Mouse (Mus musculus): ENCODE measurements around the gene Gpa33.
A peak's percentile ranks its signal among the peaks of the same experiment; 100 is the strongest.
"Not testable (repeated sequence)": the region's sequence is repeated elsewhere in the genome, so short reads cannot be mapped to it uniquely, and the experiment has no call there.

Gpa33 gene

DNA sequence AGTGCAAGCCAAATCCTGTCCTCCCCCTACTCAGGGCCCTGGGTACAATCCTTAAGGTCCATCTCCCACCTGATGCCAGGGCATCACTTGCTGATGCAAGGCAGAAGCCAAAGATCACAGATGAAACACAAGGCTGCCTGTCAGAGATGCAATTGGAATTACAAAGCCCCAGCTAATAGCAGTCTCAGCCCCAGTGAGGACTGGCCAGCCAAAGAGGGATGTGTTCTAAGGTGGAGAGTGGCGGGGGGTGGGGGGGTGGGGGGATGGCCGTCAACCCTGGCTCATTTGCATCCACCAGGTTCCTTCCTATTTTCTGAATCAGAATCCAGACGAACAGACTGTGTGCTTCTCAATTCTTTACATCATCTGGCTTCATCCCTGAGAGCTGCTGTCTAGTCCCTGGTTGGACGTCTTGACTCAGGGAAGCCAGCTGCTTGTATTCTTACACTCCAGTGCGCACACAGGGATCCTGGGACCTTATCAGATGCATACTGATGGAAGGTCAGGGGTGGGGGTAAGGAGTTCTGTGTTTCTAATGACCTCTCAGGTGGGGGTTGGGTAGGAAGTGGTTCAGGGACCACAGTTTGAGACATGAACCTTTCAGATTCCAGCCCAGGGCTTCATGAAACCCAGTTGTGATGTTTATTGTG lies 5.2 kb downstream of the Gpa33 start:
- no peak for DNase-seq (ENCODE audit: low spot score)

DNA sequence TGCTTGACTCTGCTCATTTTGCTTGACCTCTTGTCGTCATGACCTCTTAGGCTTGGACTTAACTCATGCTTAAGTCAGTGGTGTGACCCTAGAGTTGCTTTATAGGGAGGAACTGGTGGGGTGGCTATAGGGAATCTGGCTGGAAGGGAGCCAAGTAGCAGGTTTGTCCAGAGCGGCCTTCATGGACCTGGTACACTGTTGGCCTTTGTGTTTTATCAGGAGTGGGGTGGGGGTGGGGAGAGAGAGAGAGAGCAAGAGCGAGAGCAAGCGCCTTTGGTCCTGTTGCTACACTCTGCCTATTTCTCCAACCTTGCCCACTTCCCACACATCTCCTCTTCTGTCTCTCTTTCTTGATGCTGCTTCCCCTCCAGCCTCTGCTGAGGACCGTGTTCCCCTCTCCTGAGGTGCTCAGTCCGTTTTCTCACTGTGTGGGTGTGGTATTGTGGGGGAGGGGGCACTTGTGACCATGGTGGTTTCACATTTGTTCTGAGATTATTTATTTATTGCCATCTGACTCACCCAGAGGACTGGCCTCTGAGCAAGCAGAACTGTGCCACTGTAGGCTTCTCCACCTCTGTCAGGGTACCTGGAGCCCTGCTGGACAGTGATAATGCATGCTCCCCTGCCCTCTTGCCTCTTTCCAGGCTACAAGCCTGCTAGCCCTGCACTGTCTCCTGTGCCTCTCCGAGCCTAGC lies 7.4 kb downstream of the Gpa33 start:
- DNase-seq (ENCODE audit: low spot score): no peak

- DNase-seq (ENCODE audit: low spot score): no peak
Measured at GRCm38 (mm10) chr1:166138136-166138535, 8.1 kb downstream of the Gpa33 start.

- no peak for DNase-seq (ENCODE audit: low spot score)
Measured at GRCm38 (mm10) chr1:166139113-166139512, 9.1 kb downstream of the Gpa33 start.

GRCm38 (mm10) chr1:166139620-166140184 lies 9.7 kb downstream of the Gpa33 start:
- DNase-seq (ENCODE audit: low spot score): no peak

- DNase-seq (ENCODE audit: low spot score): not testable (repeated sequence)
Measured at GRCm38 (mm10) chr1:166141868-166142267, 11.8 kb downstream of the Gpa33 start.

DNA sequence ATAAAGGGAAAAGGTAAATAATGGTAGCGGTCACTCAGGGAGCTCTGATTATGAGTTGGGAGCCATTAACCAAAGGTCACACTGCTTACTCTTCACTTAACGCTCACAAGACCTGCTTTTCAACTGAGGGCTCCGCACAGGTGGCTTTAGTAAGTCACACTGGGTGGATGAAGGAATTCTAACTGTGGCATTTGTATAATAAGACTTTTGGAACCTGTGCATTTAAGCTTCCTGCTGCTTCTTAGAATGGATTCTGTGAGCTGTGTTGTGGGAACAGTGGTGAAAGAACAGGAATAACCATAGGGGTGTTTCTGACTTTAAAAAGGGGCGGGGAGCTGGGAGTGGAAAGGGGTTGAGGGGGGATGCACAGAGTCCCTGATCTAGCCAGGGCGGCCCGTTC lies 12.3 kb downstream of the Gpa33 start:
- DNase-seq (ENCODE audit: low spot score): no peak

- DNase-seq (ENCODE audit: low spot score): no peak
Measured at GRCm38 (mm10) chr1:166146626-166147025, 16.6 kb downstream of the Gpa33 start.

DNA sequence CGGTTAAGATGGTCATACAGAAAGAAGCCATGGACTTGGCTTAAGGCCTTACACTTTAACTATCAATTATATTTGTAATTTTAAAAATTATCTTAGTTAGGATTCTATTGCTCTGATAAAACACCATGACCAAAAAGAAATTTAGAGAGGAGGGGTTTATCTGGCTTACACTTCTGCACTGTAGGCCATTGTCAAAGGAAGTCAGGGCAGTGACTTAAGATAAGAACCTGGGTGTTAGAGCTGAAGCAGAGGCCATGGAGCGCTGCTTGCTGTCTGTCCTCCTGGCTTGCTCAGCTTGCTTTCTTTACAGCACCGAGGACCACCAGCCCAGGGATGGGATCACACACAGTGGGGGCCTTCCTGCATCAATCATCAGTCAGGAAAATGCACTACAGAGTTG lies 17.6 kb downstream of the Gpa33 start:
- DNase-seq (ENCODE audit: low spot score): no peak

DNA sequence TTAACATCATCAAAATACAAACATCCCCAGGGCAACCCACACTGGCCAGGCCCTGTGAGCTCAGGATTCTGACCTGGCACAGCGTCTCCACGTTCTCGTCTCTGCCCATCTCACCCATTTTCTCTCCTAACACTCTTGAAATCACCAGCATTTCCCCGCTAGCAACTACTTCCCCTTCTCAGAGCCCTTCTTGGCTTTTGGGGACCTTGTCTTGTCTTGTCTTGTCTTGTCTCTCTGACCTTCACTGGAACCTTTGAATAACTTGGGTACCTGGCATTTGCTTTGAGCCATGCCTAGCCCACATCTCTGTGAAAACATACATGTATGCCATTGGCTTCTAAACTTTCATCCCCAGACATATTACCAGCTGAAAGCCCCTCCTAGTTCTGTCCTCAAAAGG lies 19.4 kb downstream of the Gpa33 start:
- DNase-seq (ENCODE audit: low spot score): no peak

DNA sequence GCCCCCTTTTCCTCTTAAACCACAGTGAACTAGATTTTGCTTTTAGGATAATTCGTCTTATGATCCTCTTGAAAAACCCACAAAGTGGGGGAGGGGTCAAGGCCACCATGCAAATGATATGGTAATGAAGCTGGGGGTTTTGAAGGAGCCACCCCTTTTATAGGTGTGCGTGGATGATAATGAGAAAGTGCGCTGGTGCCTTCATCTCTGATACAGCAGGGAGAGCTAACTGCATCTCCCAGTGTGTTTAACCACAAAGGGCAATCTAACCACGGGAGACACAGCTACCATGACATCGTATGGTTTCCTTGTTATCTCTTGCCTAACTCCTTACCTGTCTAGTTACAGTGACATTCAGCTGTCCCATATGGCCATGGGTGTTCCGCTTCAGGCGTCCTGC lies 20.0 kb downstream of the Gpa33 start:
- DNase-seq (ENCODE audit: low spot score): no peak

- DNase-seq (ENCODE audit: low spot score): peak; percentile 40
Measured at GRCm38 (mm10) chr1:166151341-166151740, 21.3 kb downstream of the Gpa33 start.

- DNase-seq (ENCODE audit: low spot score): no peak
Measured at GRCm38 (mm10) chr1:166152034-166152433, 22.0 kb downstream of the Gpa33 start.

DNA sequence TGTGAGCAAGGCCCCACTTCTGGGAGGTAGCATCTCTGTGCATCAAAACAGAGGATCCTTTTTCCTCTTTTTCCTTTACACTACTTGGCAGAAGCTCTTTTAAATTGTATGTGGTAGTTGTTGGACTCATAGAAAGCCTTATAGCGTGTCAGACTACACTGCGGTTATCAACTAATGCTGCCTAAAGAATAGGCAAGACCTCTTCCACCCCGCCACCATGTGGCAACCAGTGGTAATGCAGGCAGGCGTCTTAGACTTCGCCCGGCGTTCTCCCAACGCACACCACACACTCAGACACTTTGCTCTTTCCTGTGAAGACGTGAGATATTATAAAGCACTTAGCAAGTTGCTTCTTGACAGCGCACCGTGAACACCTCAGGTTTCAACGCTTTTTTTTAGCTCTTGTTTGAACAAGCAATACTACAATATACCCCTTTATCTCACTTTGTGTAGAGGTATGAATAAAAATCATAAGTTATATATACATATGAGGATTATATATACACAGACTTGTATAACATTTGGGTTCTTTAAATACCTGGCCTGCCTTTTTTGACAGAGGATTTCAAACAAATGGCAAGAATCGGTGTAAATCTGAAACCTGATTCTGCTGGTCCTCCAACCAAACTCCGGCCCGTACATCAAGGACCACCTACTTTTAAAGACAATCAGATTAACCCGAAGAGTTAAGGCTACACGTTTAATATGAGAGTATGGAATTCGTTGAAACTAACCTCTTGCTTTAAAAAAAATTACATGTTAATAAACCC lies 23.5 kb downstream of the Gpa33 start:
- peak; percentile 96 for DNase-seq (ENCODE audit: low spot score)

DNA sequence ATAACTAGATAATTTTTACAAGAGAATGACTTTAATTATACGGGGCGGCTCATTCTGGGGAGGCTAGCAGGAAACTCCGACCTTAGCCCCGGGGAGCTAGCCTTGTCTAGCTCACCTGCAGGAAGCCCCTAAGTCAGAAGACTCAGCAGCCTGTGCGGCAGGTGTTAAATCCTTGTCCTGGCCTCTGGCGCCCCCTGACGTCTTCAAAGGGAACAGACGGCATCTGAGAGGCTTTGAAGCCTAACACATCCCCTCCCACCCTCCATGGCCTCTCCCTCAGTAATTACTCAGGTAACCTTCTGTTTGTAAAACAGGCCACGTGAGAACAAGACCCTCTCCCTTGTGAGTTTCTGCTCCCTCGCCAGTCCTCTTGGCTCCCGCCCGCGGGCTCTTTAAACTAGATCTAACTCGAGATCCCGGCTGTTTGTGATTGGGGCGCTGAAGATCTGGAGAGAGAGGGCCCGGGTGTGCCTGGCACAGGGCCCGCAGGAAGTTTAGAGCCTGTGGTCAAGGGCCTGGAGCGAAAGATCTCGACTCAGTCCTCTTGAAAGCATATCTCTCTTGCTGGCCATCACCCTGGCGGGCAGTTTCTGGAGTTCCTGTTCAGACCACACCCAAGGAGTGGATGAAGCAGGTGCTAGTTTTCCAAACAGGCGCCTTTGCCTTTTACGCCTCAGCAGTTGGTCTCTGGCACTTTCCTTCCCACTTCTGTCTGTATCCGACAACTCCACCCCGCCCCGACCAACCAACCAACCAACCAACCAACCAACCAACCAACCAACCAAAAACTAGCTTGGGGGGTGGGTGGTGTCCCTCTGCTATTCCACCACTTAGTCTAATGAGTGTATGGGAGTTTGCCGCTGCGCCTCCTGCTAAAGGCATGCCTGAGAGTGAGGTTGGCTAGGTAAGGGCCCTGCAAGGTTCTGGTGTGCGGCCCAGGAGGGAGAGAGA lies 24.4 kb downstream of the Gpa33 start:
- DNase-seq (ENCODE audit: low spot score): peak; percentile 92

DNA sequence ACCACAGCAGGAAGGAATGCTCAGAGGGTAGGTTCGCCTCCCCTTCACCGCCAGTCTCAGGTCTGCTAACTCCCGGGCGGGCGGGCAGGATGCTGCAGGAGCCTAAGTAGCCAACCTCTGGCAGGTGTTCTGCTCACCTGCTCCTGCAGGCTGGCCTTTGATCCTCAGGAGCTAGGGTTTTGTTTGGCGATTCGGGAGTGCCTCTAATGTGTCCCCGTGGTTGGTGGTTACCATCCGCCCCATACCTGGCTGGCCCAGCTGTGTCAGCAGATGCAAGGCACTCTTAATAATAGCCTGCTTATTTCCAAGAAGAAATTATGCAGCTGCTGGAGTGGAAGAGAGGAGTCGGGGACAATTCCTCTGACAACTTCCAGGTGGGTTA lies 25.1 kb downstream of the Gpa33 start:
- no peak for DNase-seq (ENCODE audit: low spot score)

DNA sequence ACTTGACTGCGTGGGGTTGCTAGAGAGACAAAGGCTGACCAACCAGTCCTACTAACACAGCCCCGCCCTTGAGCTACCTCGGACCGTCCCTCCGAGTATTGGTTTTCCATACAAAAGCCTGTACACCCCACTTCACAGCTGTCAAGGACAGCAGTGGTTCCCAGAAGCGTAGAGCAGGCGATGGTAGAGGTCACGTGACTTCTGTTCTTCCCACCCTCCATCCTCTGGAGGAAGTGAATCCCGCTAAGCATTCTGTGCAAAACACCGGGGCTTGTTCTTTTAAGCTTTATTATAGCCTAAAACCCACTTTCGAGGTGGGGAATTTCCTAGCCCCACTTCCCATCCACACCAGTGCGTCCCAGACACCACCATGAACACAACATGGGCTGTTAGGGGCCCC lies 27.7 kb downstream of the Gpa33 start:
- DNase-seq (ENCODE audit: low spot score): no peak

DNA sequence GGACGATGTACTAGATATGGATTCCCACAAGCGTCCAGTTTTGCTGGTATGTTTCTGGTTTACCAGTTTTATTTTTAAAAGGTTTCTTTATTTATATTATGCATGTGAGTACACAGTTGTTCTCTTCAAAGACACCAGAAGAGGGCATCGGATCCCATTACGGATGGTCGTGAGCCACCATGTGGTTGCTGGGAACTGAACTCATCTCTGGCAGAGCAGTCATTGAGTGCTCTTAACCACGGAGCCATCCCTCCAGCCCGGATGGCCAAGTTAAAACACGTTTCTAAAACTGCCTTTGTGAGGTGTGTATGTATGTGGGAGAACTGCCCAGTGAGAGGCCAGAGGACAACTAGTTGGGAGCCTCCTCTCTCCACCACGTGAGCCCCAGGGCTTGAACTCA lies 28.6 kb downstream of the Gpa33 start:
- no peak for DNase-seq (ENCODE audit: low spot score)

- no peak for DNase-seq (ENCODE audit: low spot score)
Measured at GRCm38 (mm10) chr1:166160111-166160510, 30.1 kb downstream of the Gpa33 start.

DNA sequence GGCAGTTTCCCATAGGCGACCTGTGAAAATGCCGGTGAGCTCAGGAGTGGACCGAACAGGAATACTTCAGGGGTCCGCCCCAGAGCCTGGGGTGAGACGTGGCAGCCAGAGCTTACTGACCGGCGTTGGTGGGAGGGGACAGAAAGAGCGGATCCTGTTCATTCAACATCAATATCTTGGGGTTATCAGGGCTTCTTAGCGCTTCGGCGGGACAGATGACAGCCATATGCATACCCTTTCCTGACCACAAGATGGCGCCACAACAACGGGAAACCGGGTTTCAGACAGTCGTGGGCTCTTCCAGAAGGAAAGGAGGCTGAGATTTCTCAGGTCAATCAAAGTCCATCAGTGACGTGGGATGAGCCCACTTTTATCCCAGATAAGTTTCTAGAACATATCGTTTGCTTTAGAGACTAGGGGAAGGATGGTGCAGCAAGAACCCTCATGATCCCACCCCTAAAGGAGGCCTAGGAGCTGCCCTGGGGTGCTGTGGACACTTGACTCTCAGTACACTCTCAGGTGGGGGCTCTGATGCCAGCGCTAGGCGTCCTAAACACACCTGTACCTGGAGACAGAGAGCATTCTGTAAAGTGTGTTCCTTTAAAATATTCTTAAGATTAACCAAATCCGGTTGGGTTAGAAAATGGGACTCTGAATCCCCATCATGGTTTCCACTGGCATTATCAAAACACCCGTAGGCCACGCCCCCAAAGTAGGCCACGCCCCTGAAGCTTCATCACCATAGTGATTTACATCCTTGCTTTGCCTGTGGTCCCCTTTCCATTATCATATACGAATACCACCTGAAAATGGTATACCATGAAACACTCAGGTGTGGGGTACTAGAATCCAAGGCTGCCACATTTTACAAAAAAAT lies 30.8 kb downstream of the Gpa33 start:
- peak; percentile 91 for DNase-seq (ENCODE audit: low spot score)

DNA sequence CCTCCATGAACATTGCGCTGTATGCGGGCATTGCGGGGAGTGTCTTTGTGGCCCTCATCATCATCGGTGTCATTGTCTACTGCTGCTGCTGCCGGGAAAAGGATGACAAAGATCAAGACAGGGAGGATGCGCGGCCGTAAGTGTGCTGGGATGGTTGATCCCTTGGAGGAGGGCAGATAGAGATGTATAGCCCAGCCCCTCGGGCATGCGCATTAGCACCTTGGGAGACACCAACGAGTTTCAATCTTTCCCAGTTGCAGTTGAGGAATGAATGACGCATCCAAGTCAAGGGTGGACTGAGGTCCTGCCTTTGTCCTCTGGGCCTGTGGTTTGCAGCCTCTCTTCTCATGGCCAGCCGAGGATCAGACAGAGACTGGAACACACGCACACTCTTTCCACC lies 34.5 kb downstream of the Gpa33 start:
- DNase-seq (ENCODE audit: low spot score): no peak

Data from embryo, embryonic 10.5 days (tissue).